Mouse (Mus musculus) heart, postnatal 0 days (tissue): Measurements from ENCODE around the gene Rsu1.

Experiments used
- CTCF ChIP-seq: IDR thresholded peaks from 2 replicates; pipeline ENCODE4 v1.5.1; 2016; ENCODE audit warnings: antibody characterized with exemption, control low read depth, low read depth
- EP300 ChIP-seq: IDR thresholded peaks from 2 replicates; pipeline ENCODE4 v1.6.1; 2016; ENCODE audit warnings: antibody characterized with exemption, low read depth

- no peak for TF ChIP-seq CTCF
- no peak for TF ChIP-seq EP300
These were observed 18.9 kb upstream of the Rsu1 start for GRCm38 (mm10) chr2:13290070-13290469.
